Mouse (Mus musculus): ENCODE results near the gene Mroh8. TPM values are rescaled to one million over a fixed set of nuclear protein-coding genes. Genes with fewer than 3 reads are reported as not detected.

Gene Mroh8
- polyA plus RNA-seq, 1 experiment from 2014 or later = 0.68 TPM

- Histone ChIP-seq H3K4me2 (no peak overlapping the region), H3K36me3 (ENCODE audit: control insufficient read depth, insufficient read depth, low read length) (peaks cover 25% of the 10 kb centered on the region), H3K9me3 (ENCODE audit: control insufficient read depth, low read length) (no peaks in the 10 kb centered on the region), H3K9ac (ENCODE audit: low read length) (no peak overlapping the region), H3K27ac (ENCODE audit: low read depth, low read length) (no peak overlapping the region), H3K4me3 (ENCODE audit: low read depth, low read length) (no peak overlapping the region), H3K27me3 (ENCODE audit: control insufficient read depth, insufficient read depth, low read length) (no peaks in the 10 kb centered on the region), H3K4me1 (ENCODE audit: control insufficient read depth, insufficient read depth, low read length) (no peaks in the 10 kb centered on the region)
- ATAC-seq (ENCODE audit: low FRiP score) (no peak), DNase-seq (ENCODE audit: low spot score, missing footprints) (no peak)
- 63% methylated on average over 9 of the region's 9 CpGs for WGBS
Measured at GRCm38 (mm10) chr2:157303096-157303495, 23.7 kb upstream of the Mroh8 start.

GRCm38 (mm10) chr2:157300051-157300450 lies 20.7 kb upstream of the Mroh8 start:
- ATAC-seq (ENCODE audit: low FRiP score) (no peak), DNase-seq (ENCODE audit: low spot score, missing footprints) (no peak)
- H3K27ac ChIP-seq (ENCODE audit: low read depth, low read length) = no peak overlapping the region
- no peak overlapping the region for H3K4me3 ChIP-seq (ENCODE audit: low read depth, low read length)
- no peaks in the 10 kb centered on the region for H3K9me3 ChIP-seq (ENCODE audit: control insufficient read depth, low read length)
- H3K9ac ChIP-seq (ENCODE audit: low read length) = no peak overlapping the region
- H3K36me3 ChIP-seq (ENCODE audit: control insufficient read depth, insufficient read depth, low read length) = peaks cover 32% of the 10 kb centered on the region
- H3K27me3 ChIP-seq (ENCODE audit: control insufficient read depth, insufficient read depth, low read length) = no peaks in the 10 kb centered on the region
- no peaks in the 10 kb centered on the region for H3K4me1 ChIP-seq (ENCODE audit: control insufficient read depth, insufficient read depth, low read length)
- H3K4me2 ChIP-seq = no peak overlapping the region
- 93% methylated on average over 6 of the region's 6 CpGs for WGBS

- Histone ChIP-seq H3K4me3 (ENCODE audit: low read depth, low read length) (no peak overlapping the region), H3K27ac (ENCODE audit: low read depth, low read length) (no peak overlapping the region), H3K4me1 (ENCODE audit: control insufficient read depth, insufficient read depth, low read length) (no peaks in the 10 kb centered on the region), H3K27me3 (ENCODE audit: control insufficient read depth, insufficient read depth, low read length) (no peaks in the 10 kb centered on the region), H3K4me2 (no peak overlapping the region), H3K9ac (ENCODE audit: low read length) (no peak overlapping the region), H3K9me3 (ENCODE audit: control insufficient read depth, low read length) (no peaks in the 10 kb centered on the region), H3K36me3 (ENCODE audit: control insufficient read depth, insufficient read depth, low read length) (peaks cover 37% of the 10 kb centered on the region; the same call in 1 of the 2 replicates)
- 87% methylated on average over 7 of the region's 7 CpGs for WGBS
- DNase-seq (ENCODE audit: low spot score, missing footprints) (no peak), ATAC-seq (ENCODE audit: low FRiP score) (no peak)
Measured at GRCm38 (mm10) chr2:157296105-157296689, 16.8 kb upstream of the Mroh8 start.

GRCm38 (mm10) chr2:157292093-157292492 lies 12.7 kb upstream of the Mroh8 start:
- no peak overlapping the region for H3K4me3 ChIP-seq (ENCODE audit: low read depth, low read length)
- H3K27me3 ChIP-seq (ENCODE audit: control insufficient read depth, insufficient read depth, low read length) = no peaks in the 10 kb centered on the region
- no peak overlapping the region for H3K27ac ChIP-seq (ENCODE audit: low read depth, low read length)
- no peak overlapping the region for H3K4me2 ChIP-seq
- peaks cover 24% of the 10 kb centered on the region for H3K36me3 ChIP-seq (ENCODE audit: control insufficient read depth, insufficient read depth, low read length)
- DNase-seq (ENCODE audit: low spot score, missing footprints) (peak; percentile 94), ATAC-seq (ENCODE audit: low FRiP score) (no peak)
- no peaks in the 10 kb centered on the region for H3K4me1 ChIP-seq (ENCODE audit: control insufficient read depth, insufficient read depth, low read length)
- no peak overlapping the region for H3K9ac ChIP-seq (ENCODE audit: low read length)
- H3K9me3 ChIP-seq (ENCODE audit: control insufficient read depth, low read length) = no peaks in the 10 kb centered on the region
- 29% methylated on average over 2 of the region's 2 CpGs for WGBS

- Histone ChIP-seq H3K27me3 (ENCODE audit: control insufficient read depth, insufficient read depth, low read length) (no peaks in the 10 kb centered on the region), H3K9ac (ENCODE audit: low read length) (no peak overlapping the region), H3K9me3 (ENCODE audit: control insufficient read depth, low read length) (no peaks in the 10 kb centered on the region), H3K4me3 (ENCODE audit: low read depth, low read length) (no peak overlapping the region), H3K4me2 (no peak overlapping the region), H3K27ac (ENCODE audit: low read depth, low read length) (no peak overlapping the region), H3K36me3 (ENCODE audit: control insufficient read depth, insufficient read depth, low read length) (peaks cover 14% of the 10 kb centered on the region), H3K4me1 (ENCODE audit: control insufficient read depth, insufficient read depth, low read length) (no peaks in the 10 kb centered on the region)
- no peak for ATAC-seq (ENCODE audit: low FRiP score)
- DNase-seq (ENCODE audit: low spot score, missing footprints) = no peak
- 90% methylated on average over 5 of the region's 5 CpGs for WGBS
Measured at GRCm38 (mm10) chr2:157288996-157289395, 9.6 kb upstream of the Mroh8 start.

DNA sequence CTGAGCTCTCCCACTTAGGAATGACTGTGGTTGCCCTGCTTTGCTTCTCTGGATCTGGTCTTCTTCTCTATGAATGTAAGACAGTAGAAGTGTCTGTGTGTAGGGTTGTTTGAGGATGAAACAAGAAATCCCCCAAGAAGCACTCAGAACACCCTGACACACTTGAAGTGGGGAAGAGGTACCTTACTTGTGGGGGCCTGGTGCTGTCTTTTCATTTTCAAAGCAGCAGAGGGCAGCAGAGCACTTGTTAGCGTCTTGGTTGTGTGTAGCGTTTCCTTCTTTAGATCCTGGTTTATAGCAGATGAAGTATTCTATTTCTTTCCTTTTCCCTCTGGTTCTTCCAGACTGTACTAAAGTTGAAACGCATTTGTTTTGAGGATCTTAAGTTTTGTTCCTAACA lies 8.2 kb upstream of the Mroh8 start:
- no peak overlapping the region for H3K9ac ChIP-seq (ENCODE audit: low read length)
- no peaks in the 10 kb centered on the region for H3K27me3 ChIP-seq (ENCODE audit: control insufficient read depth, insufficient read depth, low read length)
- WGBS = 39% methylated on average over 3 of the region's 3 CpGs
- no peaks in the 10 kb centered on the region for H3K4me1 ChIP-seq (ENCODE audit: control insufficient read depth, insufficient read depth, low read length)
- no peaks in the 10 kb centered on the region for H3K9me3 ChIP-seq (ENCODE audit: control insufficient read depth, low read length)
- DNase-seq (ENCODE audit: low spot score, missing footprints) (peak; percentile 88), ATAC-seq (ENCODE audit: low FRiP score) (no peak)
- no peak overlapping the region for H3K4me2 ChIP-seq
- H3K4me3 ChIP-seq (ENCODE audit: low read depth, low read length) = no peak overlapping the region
- H3K36me3 ChIP-seq (ENCODE audit: control insufficient read depth, insufficient read depth, low read length) = peaks cover 18% of the 10 kb centered on the region
- H3K27ac ChIP-seq (ENCODE audit: low read depth, low read length) = no peak overlapping the region

DNA sequence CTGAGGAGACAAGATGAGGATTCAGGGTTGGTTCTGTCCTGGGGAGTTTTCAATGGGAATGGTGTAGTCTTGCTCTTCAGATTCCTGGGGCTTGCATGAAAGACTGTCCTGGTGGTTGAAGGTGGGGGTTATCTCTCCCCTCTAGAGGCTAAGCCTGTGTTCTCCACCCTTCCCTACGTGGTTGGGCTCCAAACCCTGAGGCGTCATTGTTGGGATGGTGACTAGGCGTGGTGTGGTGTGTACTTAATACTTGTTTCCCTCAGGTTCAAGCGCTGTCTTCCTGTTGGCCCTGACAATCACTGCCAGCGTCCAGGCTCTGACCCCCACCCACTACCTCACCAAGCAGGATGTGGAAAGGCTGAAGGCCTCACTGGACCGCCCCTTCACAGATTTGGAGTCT lies 4.0 kb upstream of the Mroh8 start:
- Histone ChIP-seq H3K27me3 (ENCODE audit: control insufficient read depth, insufficient read depth, low read length) (no peaks in the 10 kb centered on the region), H3K9ac (ENCODE audit: low read length) (no peak overlapping the region), H3K36me3 (ENCODE audit: control insufficient read depth, insufficient read depth, low read length) (peaks cover 7% of the 10 kb centered on the region), H3K27ac (ENCODE audit: low read depth, low read length) (no peak overlapping the region), H3K9me3 (ENCODE audit: control insufficient read depth, low read length) (no peaks in the 10 kb centered on the region), H3K4me1 (ENCODE audit: control insufficient read depth, insufficient read depth, low read length) (peaks cover 11% of the 10 kb centered on the region), H3K4me3 (ENCODE audit: low read depth, low read length) (no peak overlapping the region), H3K4me2 (no peak overlapping the region)
- WGBS = 94% methylated on average over 6 of the region's 6 CpGs
- no peak for ATAC-seq (ENCODE audit: low FRiP score)
- DNase-seq (ENCODE audit: low spot score, missing footprints) = no peak

DNA sequence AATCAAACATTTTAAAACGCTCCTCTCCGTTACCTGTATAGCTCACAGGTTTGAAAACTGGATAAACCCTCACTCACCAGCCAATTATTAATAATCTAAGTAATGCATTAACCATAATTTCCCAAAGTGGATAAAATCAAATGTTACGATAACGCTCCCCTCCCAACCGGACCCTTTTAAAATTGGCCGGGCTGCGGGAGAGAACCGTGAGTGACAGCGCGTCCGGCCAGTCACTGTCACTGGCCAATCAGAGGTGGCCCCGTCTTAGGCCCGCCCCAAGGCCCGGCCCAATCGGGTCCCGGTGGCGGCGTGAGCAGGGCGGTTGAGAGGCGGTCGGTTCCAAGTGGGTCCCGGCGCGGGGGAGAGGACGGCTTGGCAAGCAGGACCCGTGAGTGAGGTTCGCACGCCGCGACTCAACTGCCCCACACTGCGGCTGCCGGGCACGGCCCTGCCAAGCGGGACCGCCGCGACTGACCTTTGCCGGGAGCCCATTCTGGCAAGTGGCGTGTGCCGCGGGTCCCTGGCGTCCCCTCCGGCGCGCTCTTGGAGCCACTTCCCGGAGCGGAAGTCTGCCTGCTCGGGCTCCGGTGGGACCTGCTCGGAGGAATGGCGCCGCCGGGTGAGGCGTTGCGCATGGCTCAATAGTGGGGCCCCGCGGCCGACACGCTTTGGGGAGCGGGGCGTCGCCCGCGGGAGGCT lies 483 bp downstream of the Mroh8 start, which contains the start of gene Rpn2:
TSS of gene Rpn2 (plus strand) at position 301 of the 699 bp plus-strand sequence.
- DNase-seq (ENCODE audit: low spot score, missing footprints) (peak; percentile 99), ATAC-seq (ENCODE audit: low FRiP score) (peak; percentile 100)
- Histone ChIP-seq H3K4me3 (ENCODE audit: low read depth, low read length) (peak within 1 kb of the TSS; percentile 99), H3K4me2 (peak within 1 kb of the TSS; percentile 67), H3K9ac (ENCODE audit: low read length) (peak within 1 kb of the TSS; percentile 96), H3K27ac (ENCODE audit: low read depth, low read length) (peak within 1 kb of the TSS; percentile 90), H3K36me3 (ENCODE audit: control insufficient read depth, insufficient read depth, low read length) (peaks cover 5% of the 10 kb centered on the region), H3K4me1 (ENCODE audit: control insufficient read depth, insufficient read depth, low read length) (peaks cover 14% of the 10 kb centered on the region), H3K27me3 (ENCODE audit: control insufficient read depth, insufficient read depth, low read length) (no peaks in the 10 kb centered on the region), H3K9me3 (ENCODE audit: control insufficient read depth, low read length) (no peaks in the 10 kb centered on the region)
- under 1% methylated on average over 60 of the region's 64 CpGs for WGBS

- Histone ChIP-seq H3K27ac (ENCODE audit: low read depth, low read length) (no peak overlapping the region), H3K9ac (ENCODE audit: low read length) (no peak overlapping the region), H3K4me3 (ENCODE audit: low read depth, low read length) (no peak overlapping the region), H3K27me3 (ENCODE audit: control insufficient read depth, insufficient read depth, low read length) (no peaks in the 10 kb centered on the region), H3K4me1 (ENCODE audit: control insufficient read depth, insufficient read depth, low read length) (no peaks in the 10 kb centered on the region), H3K36me3 (ENCODE audit: control insufficient read depth, insufficient read depth, low read length) (no peaks in the 10 kb centered on the region), H3K9me3 (ENCODE audit: control insufficient read depth, low read length) (no peaks in the 10 kb centered on the region), H3K4me2 (no peak overlapping the region)
- 82% methylated on average over 6 of the region's 6 CpGs for WGBS
- no peak for DNase-seq (ENCODE audit: low spot score, missing footprints)
- no peak for ATAC-seq (ENCODE audit: low FRiP score)
Measured at GRCm38 (mm10) chr2:157263832-157264231, 15.5 kb downstream of the Mroh8 start.

Measured in midbrain, embryonic 11.5 days (tissue).